Mouse (Mus musculus) liver, adult 2 months (tissue): ENCODE data around the gene Htr5a. TPM values are rescaled to one million over a fixed set of nuclear protein-coding genes. Genes with fewer than 3 reads are reported as not detected.
A peak's percentile ranks its signal among the peaks of the same experiment; 100 is the strongest.

Source experiments
- DNase-seq: peaks from one replicate; pipeline ENCODE4 v3.0.0-alpha.2; 2011; ENCODE audit warnings: low read depth, low spot score; ENCODE audit errors: extremely low read depth
- H3K27ac ChIP-seq: fragments of 200-500 bp; replicated peaks from 2 replicates; pipeline ENCODE4 v1.5.1; 2012; ENCODE audit warnings: low read depth, mild to moderate bottlenecking, control low read depth, inconsistent platforms, low read length; ENCODE audit not compliant: insufficient read depth
- H3K27me3 ChIP-seq: fragments of 200-500 bp; 2 replicates; pipeline ENCODE4 v1.6.1; 2012; ENCODE audit warnings: mild to moderate bottlenecking, moderate library complexity, low read length, inconsistent platforms; ENCODE audit not compliant: control insufficient read depth, insufficient read depth
- H3K36me3 ChIP-seq: fragments of 200-500 bp; 2 replicates; pipeline ENCODE4 v1.6.1; 2012; ENCODE audit warnings: low read length, inconsistent platforms; ENCODE audit not compliant: control insufficient read depth, insufficient read depth
- H3K4me1 ChIP-seq: fragments of 200-500 bp; 2 replicates; pipeline ENCODE4 v1.6.1; 2011; ENCODE audit warnings: low read length; ENCODE audit not compliant: control insufficient read depth, insufficient read depth
- H3K4me3 ChIP-seq: fragments of 200-500 bp; 2 replicates; pipeline ENCODE4 v1.5.1; 2011; ENCODE audit warnings: low read depth, mild to moderate bottlenecking, control low read depth, low read length, moderate library complexity; ENCODE audit not compliant: insufficient read depth
- H3K79me2 ChIP-seq: fragments of 200-500 bp; 2 replicates; pipeline ENCODE4 v1.6.1; 2012; ENCODE audit warnings: inconsistent platforms, mild to moderate bottlenecking, low read length, moderate library complexity; ENCODE audit not compliant: control insufficient read depth, insufficient read depth
- H3K9ac ChIP-seq: fragments of 200-500 bp; 2 replicates; pipeline ENCODE4 v1.6.1; 2012; ENCODE audit warnings: low read depth, mild to moderate bottlenecking, control low read depth, inconsistent platforms, low read length
- CTCF ChIP-seq: fragments of 200-500 bp; IDR thresholded peaks from 2 replicates; pipeline ENCODE4 v1.5.1; 2011; ENCODE audit warnings: low read depth, low read length, control low read depth
- POLR2A ChIP-seq: fragments of 200-500 bp; IDR thresholded peaks from 2 replicates; pipeline ENCODE4 v1.6.1; 2011; ENCODE audit warnings: low read length, control low read depth; ENCODE audit not compliant: insufficient read depth; ENCODE audit errors: extremely low read depth
- WGBS: fragments of 180-500 bp; shearing (Covaris S2); methylation state at CpG from one replicate; pipeline ENCODE4 v1.1.7; 2018; 5-methylcytosine and 5-hydroxymethylcytosine counted together
- polyA plus RNA-seq: library from polyadenylated mRNA; depleted of rRNA; stranded (reverse); fragments of >200 nt; gene quantifications from 2 replicates; pipeline ENCODE4 v1.2.3, GENCODE M21; 2012
- total RNA-seq: library from RNA; depleted of rRNA; stranded (reverse); fragments of >200 nt; gene quantifications from 2 replicates; pipeline ENCODE4 v1.2.3, GENCODE M21; 2014

Gene Htr5a
- total and polyA plus RNA-seq, 2 experiments = not detected

DNA sequence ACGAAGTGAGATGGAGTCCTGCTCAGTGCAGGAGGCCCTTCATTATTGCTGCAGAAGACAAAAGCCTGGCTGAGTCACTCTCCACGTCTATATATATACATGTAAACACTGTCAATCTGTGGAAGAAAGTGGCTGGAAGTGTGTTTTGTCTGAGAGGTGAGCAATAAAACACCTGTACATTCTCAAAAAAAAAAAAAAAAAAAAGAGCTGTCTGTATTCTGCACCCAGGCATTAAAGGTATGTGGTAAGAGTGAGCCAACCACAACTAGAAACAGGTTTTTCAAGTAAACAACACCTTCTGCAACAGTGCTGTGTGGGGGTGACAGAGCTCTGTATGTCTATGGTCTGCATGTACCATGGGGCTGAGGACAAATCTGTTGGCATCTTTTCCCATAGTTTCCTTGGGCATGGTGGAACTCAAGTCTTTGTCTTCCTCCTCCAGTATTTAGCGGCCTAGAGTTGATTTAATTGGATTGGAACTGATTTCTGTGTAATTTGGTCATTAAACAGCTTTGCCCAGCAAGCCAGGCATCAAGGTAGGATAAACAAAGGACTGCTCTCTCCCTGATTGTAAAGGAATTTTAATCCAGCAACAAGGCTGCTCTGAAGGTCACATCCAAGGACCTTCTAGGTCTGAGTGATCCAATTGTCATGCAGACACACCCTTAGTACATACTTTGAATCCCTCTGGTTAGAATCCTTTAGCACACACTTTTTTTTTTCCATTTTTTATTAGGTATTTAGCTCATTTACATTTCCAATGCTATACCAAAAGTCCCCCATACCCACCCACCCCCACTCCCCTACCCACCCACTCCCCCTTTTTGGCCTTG lies 22.9 kb upstream of the Htr5a start:
- whole genome bisulfite sequencing = 61% methylated on average over 3 of the region's 3 CpGs
- H3K4me1 ChIP-seq = no peaks in the 10 kb centered on the region

DNA sequence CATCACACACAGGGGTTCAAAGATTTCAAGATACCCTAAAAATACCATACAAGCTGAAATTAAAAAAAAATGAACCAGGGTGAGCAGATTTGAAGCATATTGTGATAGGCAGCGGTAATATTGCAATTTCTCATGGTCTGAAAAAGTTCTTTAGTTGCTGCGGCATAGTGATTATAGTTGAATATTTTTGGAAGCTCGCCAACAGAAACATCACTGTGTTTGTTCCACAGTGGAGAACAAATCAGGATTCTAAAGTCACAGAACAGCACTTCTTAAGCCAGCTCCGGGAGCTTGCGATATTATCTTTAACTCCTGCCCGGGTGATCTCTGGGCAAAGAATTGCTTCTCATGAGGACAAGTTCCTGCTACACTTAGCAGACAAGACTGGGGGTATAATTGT lies 20.8 kb upstream of the Htr5a start:
- no peak overlapping the region for H3K9ac ChIP-seq
- H3K27ac ChIP-seq = no peak overlapping the region
- H3K79me2 ChIP-seq = no peaks in the 10 kb centered on the region
- WGBS = 79% methylated on average over 6 of the region's 6 CpGs
- TF ChIP-seq CTCF (no peak), POLR2A (no peak)
- no peak for DNase-seq
- H3K27me3 ChIP-seq = no peaks in the 10 kb centered on the region
- no peaks in the 10 kb centered on the region for H3K4me1 ChIP-seq
- H3K36me3 ChIP-seq = no peaks in the 10 kb centered on the region
- H3K4me3 ChIP-seq = no peak overlapping the region

More for the DNA sequence above, 22.9 kb upstream of the Htr5a start:
- Histone ChIP-seq H3K4me3 (no peak overlapping the region), H3K27ac (no peak overlapping the region), H3K9ac (no peak overlapping the region), H3K27me3 (no peaks in the 10 kb centered on the region), H3K36me3 (no peaks in the 10 kb centered on the region), H3K79me2 (no peaks in the 10 kb centered on the region)
- TF ChIP-seq CTCF (no peak), POLR2A (no peak)
- no peak for DNase-seq

DNA sequence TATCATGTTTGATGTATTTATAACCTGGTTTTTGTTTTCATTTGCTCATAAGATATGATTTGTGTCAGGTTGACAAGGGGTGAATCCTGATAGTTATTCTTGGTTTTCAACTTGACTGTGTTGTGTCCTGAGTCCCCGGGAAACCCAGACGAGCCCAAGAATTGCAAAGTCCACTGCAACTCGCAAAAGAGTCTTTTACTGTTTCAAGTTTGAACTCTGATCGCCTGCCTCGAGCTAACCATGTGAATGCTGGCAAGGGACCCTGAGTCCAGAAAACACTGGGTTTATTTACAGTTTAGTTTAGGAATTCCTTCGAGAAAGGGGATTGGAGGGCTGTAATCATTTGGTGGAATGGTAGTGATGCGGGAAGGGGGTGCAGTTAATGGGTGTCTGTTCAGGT lies 14.0 kb upstream of the Htr5a start:
- 72% methylated on average over 7 of the region's 7 CpGs for WGBS
- no peak overlapping the region for H3K27ac ChIP-seq
- TF ChIP-seq CTCF (no peak), POLR2A (no peak)
- H3K79me2 ChIP-seq = no peaks in the 10 kb centered on the region
- H3K36me3 ChIP-seq = no peaks in the 10 kb centered on the region
- H3K4me1 ChIP-seq = no peaks in the 10 kb centered on the region
- H3K9ac ChIP-seq = no peak overlapping the region
- no peak overlapping the region for H3K4me3 ChIP-seq
- no peaks in the 10 kb centered on the region; the same call in 1 of the 2 replicates for H3K27me3 ChIP-seq
- no peak for DNase-seq

GRCm38 (mm10) chr5:27835096-27835495 lies 6.9 kb upstream of the Htr5a start:
- DNase-seq = peak; percentile 25
- Histone ChIP-seq H3K27ac (no peak overlapping the region), H3K4me3 (no peak overlapping the region), H3K36me3 (no peaks in the 10 kb centered on the region), H3K4me1 (no peaks in the 10 kb centered on the region), H3K9ac (no peak overlapping the region), H3K79me2 (no peaks in the 10 kb centered on the region), H3K27me3 (no peaks in the 10 kb centered on the region; the same call in 1 of the 2 replicates)
- no peak for TF ChIP-seq POLR2A
- TF ChIP-seq CTCF = no peak
- 61% methylated on average over 2 of the region's 2 CpGs for WGBS

DNA sequence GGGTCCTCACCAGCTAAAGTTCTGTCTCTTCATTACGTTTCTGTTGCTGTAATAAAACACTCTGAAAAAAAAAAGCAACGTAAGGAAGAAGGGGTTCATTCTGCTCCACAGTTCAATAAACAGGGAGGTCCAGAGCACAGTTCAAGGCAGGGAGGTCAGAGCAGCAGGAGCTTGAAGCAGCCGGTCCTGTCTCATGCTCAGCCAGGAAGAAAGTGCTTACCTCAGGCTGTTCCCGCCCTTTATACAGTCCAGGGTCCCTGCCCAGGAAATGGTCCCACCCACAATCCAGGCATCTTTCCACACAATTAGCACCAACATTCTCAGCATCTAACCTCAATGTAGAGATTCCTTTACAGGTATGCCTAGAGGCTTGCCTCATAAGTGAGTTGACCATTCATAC lies 3.9 kb upstream of the Htr5a start:
- WGBS = 39% methylated on average over 4 of the region's 4 CpGs
- Histone ChIP-seq H3K36me3 (no peaks in the 10 kb centered on the region), H3K9ac (no peak overlapping the region), H3K4me3 (no peak overlapping the region), H3K27me3 (peaks cover 7% of the 10 kb centered on the region; the same call in 1 of the 2 replicates), H3K79me2 (no peaks in the 10 kb centered on the region), H3K27ac (no peak overlapping the region), H3K4me1 (no peaks in the 10 kb centered on the region)
- TF ChIP-seq POLR2A = no peak
- TF ChIP-seq CTCF = no peak
- DNase-seq = no peak

DNA sequence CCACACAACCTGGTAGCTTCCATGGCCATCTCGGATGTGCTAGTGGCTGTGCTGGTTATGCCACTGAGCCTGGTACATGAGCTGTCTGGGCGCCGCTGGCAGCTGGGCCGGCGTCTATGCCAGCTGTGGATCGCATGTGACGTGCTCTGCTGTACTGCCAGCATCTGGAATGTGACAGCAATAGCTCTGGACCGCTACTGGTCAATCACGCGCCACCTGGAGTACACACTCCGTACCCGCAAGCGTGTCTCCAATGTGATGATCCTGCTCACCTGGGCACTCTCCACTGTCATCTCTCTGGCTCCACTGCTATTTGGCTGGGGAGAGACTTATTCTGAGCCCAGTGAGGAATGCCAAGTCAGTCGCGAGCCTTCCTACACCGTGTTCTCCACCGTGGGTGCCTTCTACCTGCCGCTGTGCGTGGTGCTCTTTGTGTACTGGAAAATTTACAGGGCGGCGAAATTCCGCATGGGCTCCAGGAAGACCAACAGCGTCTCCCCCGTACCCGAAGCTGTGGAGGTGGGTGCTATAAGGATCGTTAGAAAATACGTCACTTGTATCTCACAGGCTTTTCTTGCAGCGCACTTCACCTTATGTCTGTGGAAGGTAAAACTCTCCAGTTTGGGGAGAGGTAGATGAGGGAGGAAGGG lies 847 bp downstream of the Htr5a start:
- Histone ChIP-seq H3K9ac (no peak overlapping the region), H3K27me3 (peaks cover 7% of the 10 kb centered on the region; the same call in 1 of the 2 replicates), H3K27ac (no peak overlapping the region), H3K79me2 (no peaks in the 10 kb centered on the region), H3K36me3 (no peaks in the 10 kb centered on the region), H3K4me3 (no peak overlapping the region), H3K4me1 (no peaks in the 10 kb centered on the region)
- DNase-seq = no peak
- WGBS = 62% methylated on average over 28 of the region's 28 CpGs
- TF ChIP-seq CTCF = no peak
- TF ChIP-seq POLR2A = no peak
